Mouse (Mus musculus) midbrain, embryonic 13.5 days (tissue): ENCODE data around the gene Alkbh3. TPM values are rescaled to one million over a fixed set of nuclear protein-coding genes. Genes with fewer than 3 reads are reported as not detected.

ENCODE experiments used
- ATAC-seq: fragments of 200-750 bp; cut with Nextera tagmentation; 2 replicates; pipeline ENCODE4 v1.8.0; 2017; ENCODE audit warnings: mild to moderate bottlenecking, moderate TSS enrichment, moderate library complexity
- H3K27ac ChIP-seq: fragments of 300-500 bp; sonication (generic); 2 replicates; pipeline ENCODE4 v1.5.1; 2015; ENCODE audit warnings: inconsistent platforms, mild to moderate bottlenecking, moderate library complexity
- H3K27me3 ChIP-seq: fragments of 300-500 bp; sonication (generic); 2 replicates; pipeline ENCODE4 v1.6.1; 2015; ENCODE audit warnings: mild to moderate bottlenecking, inconsistent platforms
- H3K36me3 ChIP-seq: fragments of 300-500 bp; sonication (generic); 2 replicates; pipeline ENCODE4 v1.6.1; 2015; ENCODE audit warnings: mild to moderate bottlenecking, inconsistent platforms
- H3K4me1 ChIP-seq: fragments of 300-500 bp; sonication (generic); replicated peaks from 2 replicates; pipeline ENCODE4 v1.6.1; 2015; ENCODE audit warnings: inconsistent platforms
- H3K4me2 ChIP-seq: fragments of 300-500 bp; sonication (generic); replicated peaks from 2 replicates; pipeline ENCODE4 v1.6.1; 2015; ENCODE audit warnings: moderate library complexity, mild to moderate bottlenecking, inconsistent platforms
- H3K4me3 ChIP-seq: fragments of 300-500 bp; sonication (generic); replicated peaks from 2 replicates; pipeline ENCODE4 v1.5.1; 2015; ENCODE audit warnings: mild to moderate bottlenecking, inconsistent platforms
- H3K9ac ChIP-seq: fragments of 300-500 bp; sonication (generic); replicated peaks from 2 replicates; pipeline ENCODE4 v1.6.1; 2015; ENCODE audit warnings: mild to moderate bottlenecking, inconsistent platforms
- H3K9me3 ChIP-seq: fragments of 300-500 bp; sonication (generic); 2 replicates; pipeline ENCODE4 v1.6.1; 2016; ENCODE audit warnings: mild to moderate bottlenecking, inconsistent platforms
- WGBS: fragments of 180-500 bp; shearing (Covaris S2); methylation state at CpG from one replicate; pipeline ENCODE4 v1.1.7; 2015; 5-methylcytosine and 5-hydroxymethylcytosine counted together
- polyA plus RNA-seq: library from polyadenylated mRNA; unstranded; fragments of >200 nt; fragmentation: Nextera tagmentation; extraction: Ambion mirVana; gene quantifications from 2 replicates; pipeline ENCODE4 v1.2.1, GENCODE M21; 2015

The Alkbh3 gene
- polyA plus RNA-seq, 1 experiment from 2014 or later = 59.6 TPM

DNA sequence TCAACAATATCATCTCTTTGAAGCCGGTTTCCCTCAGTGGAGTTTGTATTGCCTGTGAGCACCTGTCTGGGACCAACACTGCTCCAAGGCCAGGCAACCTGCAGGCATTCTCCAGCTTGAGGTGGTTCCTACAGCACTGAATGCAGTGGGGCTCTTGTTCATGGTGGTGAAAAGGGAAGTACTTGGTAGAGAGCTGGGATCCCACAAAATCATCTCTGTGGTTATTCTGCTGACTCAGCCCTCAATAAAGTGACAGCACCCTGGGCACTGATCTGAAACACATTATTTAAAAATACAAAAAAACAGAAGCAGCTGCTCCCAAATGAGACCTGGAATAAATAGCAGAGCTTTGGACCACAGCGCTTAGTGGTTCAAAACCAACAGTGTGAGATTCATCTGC lies 22.2 kb downstream of the Alkbh3 start:
- H3K9ac ChIP-seq = no peak overlapping the region
- H3K27me3 ChIP-seq = no peaks in the 10 kb centered on the region
- no peak overlapping the region for H3K27ac ChIP-seq
- no peak for ATAC-seq
- peaks cover 82% of the 10 kb centered on the region for H3K36me3 ChIP-seq
- peaks cover 15% of the 10 kb centered on the region for H3K4me1 ChIP-seq
- H3K4me2 ChIP-seq = no peak overlapping the region
- 99% methylated on average over 2 of the region's 2 CpGs for WGBS
- H3K9me3 ChIP-seq = no peaks in the 10 kb centered on the region
- H3K4me3 ChIP-seq = no peak overlapping the region

DNA sequence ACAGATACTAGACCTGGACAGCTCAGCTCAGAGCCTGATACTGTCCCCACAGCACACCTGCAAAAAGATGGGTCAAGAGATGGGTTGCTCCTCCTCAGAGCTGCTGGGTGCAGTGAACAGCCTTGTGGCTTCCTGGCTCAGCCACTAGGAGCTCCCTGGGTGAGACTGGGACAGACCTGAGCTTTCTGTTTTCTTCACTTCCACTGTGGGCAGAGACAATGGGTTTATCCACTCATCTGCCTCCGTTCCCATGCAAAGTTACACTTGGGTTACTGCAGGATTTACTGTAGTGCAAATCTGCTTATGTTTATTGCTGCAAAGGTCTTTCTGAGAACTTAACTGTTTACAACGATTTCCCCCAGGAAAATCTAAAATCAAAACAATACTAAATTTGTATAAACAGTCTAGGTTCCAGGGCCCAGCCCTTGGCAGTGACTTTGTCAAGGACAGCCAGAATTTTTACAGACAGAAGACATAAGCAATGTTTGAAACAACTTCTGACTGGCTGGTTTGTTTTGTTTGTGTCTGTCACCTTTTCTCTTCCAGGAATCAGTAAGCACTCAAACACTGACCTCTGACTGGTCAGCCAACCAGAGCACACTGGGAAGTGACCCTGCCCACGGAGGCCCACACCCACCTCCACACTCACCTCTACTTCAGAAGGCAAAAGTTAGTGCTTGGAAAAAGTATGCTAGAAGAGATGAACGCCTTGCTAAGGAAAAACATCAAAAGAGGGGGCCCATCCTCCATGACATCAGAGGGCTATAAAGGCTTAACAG lies 28.0 kb downstream of the Alkbh3 start:
- Histone ChIP-seq H3K4me1 (peaks cover under 1% of the 10 kb centered on the region), H3K9ac (no peak overlapping the region), H3K9me3 (no peaks in the 10 kb centered on the region), H3K27ac (no peak overlapping the region), H3K4me3 (no peak overlapping the region), H3K4me2 (no peak overlapping the region), H3K36me3 (peaks cover 75% of the 10 kb centered on the region), H3K27me3 (no peaks in the 10 kb centered on the region)
- ATAC-seq = no peak
- 91% methylated on average over 4 of the region's 4 CpGs for WGBS

DNA sequence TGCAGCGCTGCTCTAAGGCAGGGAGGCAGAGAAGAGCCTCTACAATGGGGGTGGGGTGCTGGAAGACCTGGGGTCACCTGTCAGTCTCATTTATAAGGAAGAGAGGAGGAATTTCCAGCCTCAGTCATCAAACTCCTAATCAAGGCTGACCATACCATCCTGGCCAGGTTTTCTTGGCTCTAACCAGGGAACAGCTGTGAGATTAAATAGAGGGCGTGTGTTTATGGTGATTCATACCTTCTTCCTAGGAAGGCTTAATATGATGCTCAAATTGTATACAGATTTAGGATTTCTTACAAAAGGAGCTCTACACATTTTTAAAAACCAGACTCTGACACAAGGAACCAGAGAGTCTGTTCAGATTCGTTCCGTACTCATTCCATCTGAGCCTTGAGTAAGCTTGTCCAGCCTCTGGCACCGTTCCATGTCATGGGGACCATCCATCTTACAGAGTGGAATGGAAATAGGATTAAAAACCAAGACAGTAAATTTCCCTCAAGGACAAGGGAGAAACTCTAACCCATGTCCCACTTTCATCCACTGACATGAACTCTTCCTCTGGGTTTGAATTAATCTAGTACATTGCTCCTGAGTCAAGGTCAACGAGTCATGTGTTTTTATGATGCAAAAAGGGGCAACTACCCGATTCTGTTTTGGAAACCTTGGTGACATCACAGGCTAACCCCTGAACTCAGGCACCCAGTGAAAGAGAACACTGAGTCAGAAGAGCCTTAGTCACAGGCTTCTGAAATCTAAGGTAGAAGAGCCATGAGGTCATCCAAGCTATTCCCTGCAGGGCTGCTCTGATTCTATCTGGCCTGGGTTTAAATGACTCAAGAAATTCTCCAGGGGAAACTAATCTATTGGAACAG lies 31.1 kb downstream of the Alkbh3 start:
- Histone ChIP-seq H3K27ac (no peak overlapping the region), H3K4me3 (no peak overlapping the region), H3K9ac (no peak overlapping the region), H3K4me2 (no peak overlapping the region), H3K36me3 (peaks cover 55% of the 10 kb centered on the region), H3K27me3 (no peaks in the 10 kb centered on the region), H3K4me1 (peaks cover 29% of the 10 kb centered on the region), H3K9me3 (no peaks in the 10 kb centered on the region)
- 90% methylated on average over 7 of the region's 7 CpGs for WGBS
- ATAC-seq = no peak

DNA sequence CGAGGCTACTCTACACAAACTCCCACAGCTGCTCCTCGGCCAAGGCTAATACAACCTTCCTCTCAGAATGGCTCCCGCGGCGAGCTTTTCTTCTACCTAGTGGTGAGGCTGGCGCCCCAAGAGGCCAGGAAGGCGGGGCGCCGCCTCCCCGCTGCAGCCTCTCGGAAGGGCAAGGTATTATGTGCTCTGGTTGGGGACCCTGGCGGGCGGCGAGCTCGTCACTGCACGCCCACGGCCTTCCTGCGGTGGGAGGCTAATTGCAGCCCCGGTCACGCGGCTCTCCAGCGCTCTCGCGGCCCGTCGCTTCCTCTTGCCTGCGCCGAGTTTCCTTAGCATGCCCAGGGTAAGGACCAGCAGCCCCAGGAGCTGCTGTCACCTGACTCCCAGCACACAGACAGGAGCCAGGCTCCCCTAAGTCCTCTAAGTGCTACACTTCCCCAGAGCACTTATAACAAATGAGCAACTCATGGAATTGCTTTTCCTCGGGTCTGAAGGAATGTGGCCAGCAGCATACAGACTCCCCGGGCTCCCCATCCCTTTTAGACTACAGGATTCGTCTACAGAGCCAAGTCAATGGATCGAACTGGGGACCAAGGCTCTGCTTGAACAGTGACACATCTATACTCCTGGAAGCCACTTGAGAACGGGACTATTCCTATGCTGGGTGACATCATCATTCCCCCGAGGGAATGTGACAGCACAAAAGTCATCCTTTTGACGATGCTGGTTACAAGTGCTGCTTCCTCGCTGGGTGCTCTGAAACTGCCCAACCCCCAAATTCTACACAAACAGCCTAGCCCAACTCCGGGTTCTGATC lies 34.0 kb downstream of the Alkbh3 start:
- peak overlapping the region; percentile 45 for H3K4me3 ChIP-seq
- WGBS = 3% methylated on average over 37 of the region's 37 CpGs

DNA sequence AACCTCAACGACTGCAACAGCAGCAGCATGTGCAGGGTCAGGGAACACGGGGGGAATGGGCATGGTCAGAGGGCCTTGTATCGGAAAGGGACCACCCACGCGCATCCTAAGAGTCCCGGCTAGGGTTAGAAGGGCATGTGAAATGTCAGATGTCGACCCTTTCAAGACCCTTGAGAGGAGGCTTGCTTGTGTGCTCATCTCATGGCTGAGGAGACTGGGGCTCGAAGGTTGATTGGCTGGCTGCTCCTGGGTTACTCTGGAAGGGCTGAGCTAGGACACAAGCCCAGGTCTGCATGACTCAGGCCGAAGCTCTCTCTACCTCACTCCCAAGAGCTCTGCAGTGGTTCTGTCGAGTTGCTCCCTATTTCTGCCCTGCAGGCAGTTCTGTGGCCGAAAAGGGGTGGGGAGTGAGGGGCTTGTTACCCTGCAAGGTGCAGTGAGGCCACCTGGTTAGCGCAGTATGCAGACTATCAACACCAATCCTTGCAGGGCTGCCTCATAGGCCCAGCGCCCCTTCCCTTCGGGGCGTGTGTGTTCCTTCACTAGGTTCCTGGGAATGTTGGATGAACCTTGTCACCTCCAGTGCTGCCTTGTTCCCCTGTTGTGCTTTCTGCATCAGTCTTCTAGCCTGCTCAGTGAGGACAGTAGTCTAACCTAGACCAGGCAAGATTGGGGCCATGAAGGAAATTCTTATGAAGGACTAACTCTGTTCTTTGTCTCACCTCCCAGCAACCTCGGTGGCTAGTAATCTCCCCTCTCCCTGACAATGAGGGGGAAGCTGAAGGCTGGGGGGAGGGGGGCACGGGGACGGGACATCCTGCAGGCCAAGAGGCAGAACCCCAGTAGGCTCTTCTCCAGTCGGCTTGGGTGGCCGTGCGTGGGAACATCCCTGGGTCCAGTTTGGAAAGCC lies 34.8 kb downstream of the Alkbh3 start:
- peak; percentile 66 for ATAC-seq
- H3K9ac ChIP-seq = peak overlapping the region; percentile 72
- H3K27ac ChIP-seq = peak overlapping the region; percentile 78
- peak overlapping the region; percentile 83 for H3K4me2 ChIP-seq
- H3K4me1 ChIP-seq = peaks cover 29% of the 10 kb centered on the region
- H3K4me3 ChIP-seq = peak overlapping the region; percentile 45
- H3K9me3 ChIP-seq = no peaks in the 10 kb centered on the region
- no peaks in the 10 kb centered on the region for H3K27me3 ChIP-seq
- WGBS = 18% methylated on average over 21 of the region's 21 CpGs
- peaks cover 22% of the 10 kb centered on the region for H3K36me3 ChIP-seq

More for the DNA sequence above, 34.0 kb downstream of the Alkbh3 start:
- peak; percentile 88 for ATAC-seq
- Histone ChIP-seq H3K4me1 (peaks cover 29% of the 10 kb centered on the region), H3K9me3 (no peaks in the 10 kb centered on the region), H3K4me2 (peak overlapping the region; percentile 83), H3K27me3 (no peaks in the 10 kb centered on the region), H3K27ac (peak overlapping the region; percentile 78), H3K36me3 (peaks cover 31% of the 10 kb centered on the region), H3K9ac (peak overlapping the region; percentile 72)

DNA sequence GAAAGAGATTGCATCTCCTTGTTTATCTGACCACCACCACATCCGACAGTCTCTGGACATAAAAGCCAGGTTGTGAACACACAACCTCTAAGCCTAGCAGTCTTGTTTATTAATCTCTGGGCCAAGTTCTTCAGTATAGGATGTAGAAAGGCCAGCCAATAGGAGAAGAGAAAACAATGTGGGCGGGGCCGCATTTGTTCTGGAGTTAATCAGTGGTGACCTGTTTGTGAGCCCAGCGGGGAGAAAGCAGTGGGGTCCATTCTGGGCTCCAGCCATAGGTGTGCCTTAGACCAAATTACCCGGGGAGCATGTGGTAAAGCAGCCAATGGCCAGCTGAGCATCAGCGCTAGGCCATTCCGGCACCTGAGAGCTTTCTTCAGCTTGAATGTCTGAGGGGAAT lies 35.6 kb downstream of the Alkbh3 start:
- Histone ChIP-seq H3K36me3 (peaks cover 15% of the 10 kb centered on the region), H3K4me3 (no peak overlapping the region), H3K4me2 (no peak overlapping the region), H3K4me1 (peaks cover 29% of the 10 kb centered on the region), H3K9ac (no peak overlapping the region), H3K27me3 (no peaks in the 10 kb centered on the region), H3K9me3 (no peaks in the 10 kb centered on the region), H3K27ac (no peak overlapping the region)
- no peak for ATAC-seq
- 43% methylated on average over 7 of the region's 7 CpGs for WGBS

DNA sequence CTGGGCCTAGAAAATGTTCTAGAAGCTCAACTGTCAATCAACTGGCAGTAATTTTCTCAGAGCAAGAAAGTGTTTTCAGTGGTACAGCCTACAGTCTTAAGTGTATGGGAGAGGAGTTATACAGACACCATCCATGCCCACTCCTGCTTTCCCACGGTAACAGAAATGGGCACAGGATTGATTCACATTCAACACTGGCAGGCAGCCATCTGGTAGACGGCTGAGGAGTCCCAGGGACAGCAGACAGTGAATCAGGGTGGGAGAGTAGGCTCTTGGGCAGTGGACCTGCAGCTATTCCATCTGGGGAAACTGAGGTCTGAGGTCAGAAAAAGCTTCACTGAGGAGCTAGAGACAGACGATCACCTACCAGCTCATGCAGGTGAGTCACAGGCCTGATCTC lies 39.0 kb downstream of the Alkbh3 start:
- no peak for ATAC-seq
- Histone ChIP-seq H3K9me3 (no peaks in the 10 kb centered on the region), H3K4me1 (peaks cover 18% of the 10 kb centered on the region), H3K4me3 (no peak overlapping the region), H3K36me3 (no peaks in the 10 kb centered on the region), H3K4me2 (no peak overlapping the region), H3K27me3 (no peaks in the 10 kb centered on the region), H3K27ac (no peak overlapping the region), H3K9ac (no peak overlapping the region)
- 72% methylated on average over 3 of the region's 3 CpGs for WGBS

DNA sequence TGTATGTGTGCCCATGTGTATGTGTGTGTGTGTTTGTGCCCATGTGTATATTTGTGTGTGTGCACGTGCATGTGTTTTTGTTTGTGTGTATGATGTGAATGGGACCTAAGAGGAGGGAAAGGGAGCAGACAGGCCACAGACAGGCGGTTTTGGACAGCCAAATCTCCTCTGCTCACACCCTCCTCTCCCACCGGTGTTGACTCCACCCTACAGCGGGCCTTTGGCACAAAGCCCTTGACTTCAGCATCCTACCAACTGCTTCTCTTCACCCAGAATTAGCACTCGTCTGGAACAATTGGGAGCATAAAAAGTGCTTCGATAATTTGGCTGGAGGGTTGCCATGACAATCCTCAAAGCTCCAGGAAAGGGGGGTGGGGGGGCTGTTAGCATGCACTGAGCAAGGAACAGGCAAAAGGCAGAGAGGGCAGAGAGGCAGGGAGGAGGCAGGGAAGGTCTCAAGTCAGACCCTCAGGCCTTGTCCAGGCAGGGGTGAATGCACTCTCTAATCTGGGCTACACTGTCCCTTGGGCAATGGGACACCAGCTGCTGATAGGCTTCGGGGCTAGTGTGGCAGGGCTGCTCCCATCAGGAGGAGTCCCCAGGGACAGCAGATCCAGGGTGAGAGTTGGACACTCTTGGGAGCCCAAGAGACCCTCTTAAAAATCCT lies 46.0 kb downstream of the Alkbh3 start:
- no peak overlapping the region for H3K4me2 ChIP-seq
- H3K27ac ChIP-seq = no peak overlapping the region
- H3K27me3 ChIP-seq = no peaks in the 10 kb centered on the region
- no peak overlapping the region for H3K4me3 ChIP-seq
- H3K9ac ChIP-seq = no peak overlapping the region
- peaks cover 10% of the 10 kb centered on the region for H3K4me1 ChIP-seq
- no peaks in the 10 kb centered on the region for H3K9me3 ChIP-seq
- peak; percentile 57 for ATAC-seq
- H3K36me3 ChIP-seq = no peaks in the 10 kb centered on the region
- WGBS = 35% methylated on average over 7 of the region's 7 CpGs

DNA sequence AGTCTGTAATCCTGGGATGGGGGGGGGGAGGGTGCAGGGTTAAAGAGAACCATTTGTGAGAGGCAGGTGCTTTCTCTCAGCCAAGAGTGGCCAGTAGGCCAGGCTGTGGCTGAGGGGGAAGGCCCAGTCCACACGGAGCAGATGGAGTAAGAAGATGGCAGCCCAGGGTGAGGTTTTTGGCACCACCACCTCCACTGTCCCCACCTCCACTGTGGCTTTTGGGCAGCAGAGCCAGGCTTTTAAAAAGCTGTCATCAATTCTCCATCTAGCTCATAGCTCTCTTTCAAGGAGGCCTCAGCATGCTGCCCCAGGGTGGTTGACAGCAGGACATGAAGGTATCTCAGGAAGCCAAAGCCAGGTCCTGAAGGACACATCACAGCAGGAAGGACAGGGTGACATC lies 46.8 kb downstream of the Alkbh3 start:
- ATAC-seq = no peak; the same call in 1 of the 2 replicates

DNA sequence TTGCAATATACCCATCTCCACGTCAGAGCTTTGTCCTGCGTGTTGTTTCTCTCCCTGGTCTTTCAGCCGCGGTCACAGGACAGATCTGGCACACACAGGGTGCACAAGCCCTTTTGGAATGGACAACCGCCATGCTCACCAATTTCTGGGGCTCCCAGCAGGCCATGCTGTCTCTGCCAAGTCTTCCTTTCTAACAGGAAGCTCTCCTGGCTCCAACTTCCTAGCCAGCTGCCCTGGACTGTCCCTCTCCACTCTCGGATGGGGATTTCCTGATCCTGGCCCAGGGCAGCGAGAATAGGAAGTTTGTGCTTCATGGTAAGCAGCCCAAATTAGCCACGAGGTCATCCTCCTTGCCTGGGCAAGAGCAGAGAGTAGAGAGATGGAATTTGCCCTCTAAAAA lies 48.9 kb downstream of the Alkbh3 start:
- 83% methylated on average over 8 of the region's 8 CpGs for WGBS
- Histone ChIP-seq H3K36me3 (no peaks in the 10 kb centered on the region), H3K4me2 (no peak overlapping the region), H3K9ac (no peak overlapping the region), H3K4me1 (peaks cover 20% of the 10 kb centered on the region), H3K4me3 (no peak overlapping the region), H3K9me3 (no peaks in the 10 kb centered on the region), H3K27ac (no peak overlapping the region), H3K27me3 (peaks cover 14% of the 10 kb centered on the region)
- no peak for ATAC-seq

More for the DNA sequence above, 46.8 kb downstream of the Alkbh3 start:
- Histone ChIP-seq H3K36me3 (no peaks in the 10 kb centered on the region), H3K4me1 (peaks cover 10% of the 10 kb centered on the region), H3K4me3 (no peak overlapping the region), H3K27me3 (peaks cover 1% of the 10 kb centered on the region; the same call in 1 of the 2 replicates), H3K9me3 (no peaks in the 10 kb centered on the region), H3K9ac (no peak overlapping the region), H3K4me2 (no peak overlapping the region), H3K27ac (no peak overlapping the region)
- WGBS = 100% methylated on average over 1 of the region's 1 CpGs
